Mouse (Mus musculus) spleen, embryonic (tissue): ENCODE data around the gene Tex50.
"Not testable (repeated sequence)": the region's sequence is repeated elsewhere in the genome, so short reads cannot be mapped to it uniquely, and the experiment has no call there.

Experiments
- CTCF ChIA-PET: fragments of 350-600 bp; sonication (Branson Sonifier 250); formaldehyde crosslinking; loops from one replicate; lab custom pipeline; 2022; lab: Charles Lee

Tex50 gene

DNA sequence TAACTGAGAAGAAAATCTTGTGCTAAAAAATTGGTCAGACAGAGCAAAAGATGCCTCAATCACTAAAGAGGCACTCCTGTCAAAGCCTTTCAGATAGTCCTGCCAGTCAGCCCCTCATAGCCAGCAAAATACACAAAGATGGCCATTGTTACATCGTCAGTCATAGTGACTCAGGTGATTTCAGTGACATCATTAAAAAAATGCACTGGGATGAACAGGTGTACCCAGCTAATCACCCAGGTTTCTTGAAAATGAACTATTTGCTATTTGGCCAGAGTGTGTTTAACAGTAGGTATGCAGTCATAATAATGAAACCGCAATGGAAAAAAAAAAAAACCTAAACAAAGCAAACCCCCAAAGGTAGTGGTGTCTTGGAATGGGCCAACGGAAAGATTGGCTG lies at the start of gene Tex50:
Tex50 (minus strand) TSS at position 101 of the 400 bp plus-strand sequence.
- CTCF ChIA-PET = interaction anchor here (0.6 kb wide), 1 partner anchor 17 kb away, joined by 7 read pairs; no protein-coding TSS in a partner anchor

DNA sequence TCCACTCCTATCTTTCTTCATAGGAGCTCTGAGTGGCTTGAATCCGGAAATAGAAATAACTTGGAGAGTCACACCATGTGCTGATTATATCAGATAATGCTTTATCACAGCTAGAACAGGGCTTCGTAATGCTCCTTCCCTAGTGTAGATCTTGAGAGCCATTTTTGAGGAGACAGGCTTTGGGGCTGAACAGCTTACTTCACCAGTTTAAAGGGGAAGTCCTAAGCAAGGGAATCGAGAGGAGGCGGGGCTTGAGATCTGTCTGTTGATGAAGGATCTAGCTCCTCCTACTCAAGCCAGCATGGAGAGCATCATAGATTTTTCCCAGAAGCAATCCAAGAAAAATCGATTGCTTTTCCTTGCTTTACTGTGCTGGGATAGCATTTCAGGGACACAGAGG lies 40.7 kb upstream of the Tex50 start:
- CTCF ChIA-PET = interaction anchor here (0.6 kb wide), 1 partner anchor 43 kb away, joined by 4 read pairs; no protein-coding TSS in a partner anchor

DNA sequence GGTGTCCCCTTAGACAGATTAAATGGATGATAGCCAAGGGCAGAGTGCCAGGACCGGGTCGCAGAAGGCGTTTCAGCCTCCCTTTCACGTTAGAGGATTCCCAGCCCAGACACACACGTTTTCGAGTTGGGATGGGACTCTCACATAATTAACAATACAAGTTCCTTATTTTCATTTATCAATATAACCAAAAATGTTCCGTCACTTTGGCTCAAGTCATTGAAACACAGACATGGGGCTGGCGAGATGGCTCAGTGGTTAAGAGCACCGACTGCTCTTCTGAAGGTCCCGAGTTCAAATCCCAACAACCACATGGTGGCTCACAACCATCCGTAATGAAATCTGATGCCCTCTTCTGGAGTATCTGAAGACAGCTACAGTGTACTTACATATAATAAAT lies 37.2 kb upstream of the Tex50 start:
- CTCF ChIA-PET = interaction anchor here (0.6 kb wide), 1 partner anchor 676 kb away, joined by 3 read pairs; no protein-coding TSS in a partner anchor

DNA sequence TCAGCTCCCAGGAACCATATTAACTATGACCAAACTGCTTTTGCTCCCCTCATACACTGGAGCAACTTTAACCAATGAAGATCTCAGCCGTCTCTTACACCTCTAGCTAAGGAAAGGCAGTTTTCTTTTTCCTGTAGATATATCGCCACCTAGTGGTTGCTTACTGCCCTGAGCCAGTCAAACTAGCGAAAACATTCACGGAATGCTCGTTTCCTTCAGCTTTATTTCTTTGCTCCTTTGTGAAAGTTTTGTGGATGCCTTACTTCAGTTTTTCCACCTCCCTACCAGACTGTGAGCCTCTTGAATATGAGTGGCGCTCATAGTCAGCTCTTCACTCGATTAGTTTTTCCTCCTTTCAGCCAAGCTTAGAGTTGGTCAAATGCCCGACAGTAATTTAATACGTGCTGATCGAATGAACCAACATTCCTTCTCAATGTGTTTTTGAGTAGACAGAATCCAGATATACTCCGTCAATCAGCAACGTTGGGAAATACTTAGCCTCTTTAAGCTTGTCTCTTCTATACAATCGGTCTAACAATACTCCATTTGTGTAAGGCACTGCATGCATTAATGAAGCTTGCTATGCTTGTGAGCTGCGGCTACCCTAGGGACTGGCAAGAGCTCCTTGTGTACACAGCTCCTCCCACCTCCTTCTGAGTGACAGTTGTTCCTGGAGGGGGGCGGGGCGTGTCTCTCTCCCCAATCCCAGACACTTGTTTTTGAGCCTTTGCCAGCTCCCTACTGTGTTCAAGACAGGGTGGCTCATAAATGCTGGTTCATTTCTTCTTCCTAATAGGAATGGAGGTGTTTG lies 36.6 kb upstream of the Tex50 start:
- CTCF ChIA-PET = interaction anchor here (0.6 kb wide), 1 partner anchor 677 kb away, joined by 3 read pairs; no protein-coding TSS in a partner anchor

DNA sequence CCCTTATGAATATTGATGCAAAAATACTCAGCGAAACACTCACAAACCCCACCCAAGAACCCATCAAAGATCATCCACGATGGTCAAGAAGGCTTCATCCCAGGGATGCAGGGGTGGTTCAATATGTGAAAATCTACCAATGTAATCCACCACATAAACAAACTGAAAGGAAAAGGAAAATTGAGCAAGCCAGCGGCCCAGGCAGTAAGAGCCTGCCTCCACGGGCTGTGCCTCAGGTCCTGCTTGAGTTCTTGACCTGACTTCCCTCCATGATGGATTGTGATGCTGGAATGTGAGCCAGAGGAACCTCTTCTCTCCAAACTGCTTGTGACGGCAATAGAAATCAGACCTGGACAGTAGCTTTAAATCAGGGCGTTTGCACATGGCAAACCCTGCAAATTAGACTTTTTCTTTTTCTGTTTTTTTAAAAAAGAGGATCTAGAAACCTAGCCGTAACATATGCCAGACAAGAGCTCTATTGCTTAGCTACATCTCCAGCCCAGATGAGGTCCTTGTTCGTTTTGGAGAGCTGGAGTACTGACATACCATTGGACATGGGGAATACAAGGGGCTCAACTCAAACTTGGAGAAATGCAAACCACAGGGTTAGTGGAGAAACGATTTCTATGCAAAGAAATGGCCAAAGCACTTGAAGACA lies 31.3 kb upstream of the Tex50 start:
- CTCF ChIA-PET = no interaction called here

DNA sequence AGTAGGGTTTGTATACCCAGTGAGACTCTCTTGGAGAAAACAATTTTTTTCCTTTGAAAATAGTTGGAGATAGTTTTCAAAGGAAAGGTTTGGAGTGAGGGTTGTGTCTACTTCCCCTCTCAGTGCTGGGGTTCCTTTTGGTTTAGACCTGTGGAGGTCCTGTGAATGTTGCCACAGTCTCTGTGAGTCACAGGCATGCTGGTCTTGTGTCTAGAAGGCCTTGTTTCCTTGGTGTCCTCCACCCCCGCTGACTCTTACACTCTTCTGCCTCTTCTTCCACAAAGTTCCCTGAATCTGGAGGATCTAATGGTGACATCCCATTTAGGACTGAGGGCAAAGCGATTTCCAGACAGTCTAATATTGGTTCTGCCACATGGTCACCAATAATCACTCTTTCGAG lies 26.3 kb upstream of the Tex50 start:
- CTCF ChIA-PET = no interaction called here

DNA sequence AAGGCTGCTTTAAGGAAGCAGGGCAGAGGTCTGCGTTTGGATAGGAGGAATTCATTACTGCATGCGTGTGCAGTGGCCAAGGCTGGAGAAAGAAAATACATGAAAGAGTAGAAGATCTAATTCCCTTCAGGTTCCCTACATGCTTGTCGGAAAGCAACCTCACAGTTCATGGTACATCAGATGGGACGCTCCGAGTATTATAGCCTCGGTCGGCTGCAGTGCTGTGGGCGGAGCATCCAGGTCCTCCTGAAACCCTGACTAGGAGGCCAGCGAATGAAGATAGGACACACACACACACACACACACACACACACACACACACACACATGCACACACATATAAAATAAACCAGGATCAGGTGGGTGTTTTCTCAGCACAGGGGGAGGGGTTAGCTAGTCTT lies 24.6 kb upstream of the Tex50 start:
- CTCF ChIA-PET = no interaction called here

DNA sequence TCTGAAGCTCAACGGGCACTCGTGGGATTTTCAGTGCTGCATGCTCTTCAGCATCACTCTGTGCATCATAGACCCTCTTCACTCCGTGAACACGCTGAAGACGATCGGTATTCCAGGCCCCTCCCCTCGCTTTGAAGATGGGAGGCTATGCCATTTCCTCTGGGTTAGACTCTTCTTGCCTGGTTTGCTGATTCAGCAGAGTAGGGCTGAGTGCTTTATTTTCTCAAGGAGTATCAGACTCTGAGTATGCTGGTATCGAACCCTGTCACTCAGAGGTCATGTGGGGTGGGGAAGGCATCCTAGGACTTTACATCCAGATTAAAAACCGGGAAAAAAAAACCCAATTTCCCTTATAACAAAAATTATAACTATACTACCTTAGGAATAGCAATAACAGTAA lies 23.3 kb upstream of the Tex50 start:
- CTCF ChIA-PET = interaction anchor here (0.7 kb wide), 1 partner anchor 50 kb away, joined by 4 read pairs; no protein-coding TSS in a partner anchor

DNA sequence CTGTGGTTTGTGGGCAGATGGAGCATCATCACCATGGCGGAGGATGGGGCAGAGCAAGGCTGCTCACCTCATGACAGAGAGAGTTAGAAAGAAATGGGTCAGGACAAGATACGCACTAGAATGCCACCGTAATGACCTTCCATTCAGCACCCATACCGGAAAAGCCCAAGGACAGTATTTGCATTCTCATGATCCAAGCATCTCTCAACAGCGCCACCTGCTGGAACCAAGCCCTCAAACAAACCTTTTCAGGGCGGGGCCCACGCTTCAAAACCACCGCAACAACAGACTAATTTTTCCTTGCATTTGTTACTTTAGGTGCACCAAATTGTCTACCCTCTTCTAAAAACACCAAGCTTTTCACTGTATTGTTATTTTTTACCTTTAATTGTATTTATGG lies 21.6 kb upstream of the Tex50 start:
- CTCF ChIA-PET = no interaction called here

DNA sequence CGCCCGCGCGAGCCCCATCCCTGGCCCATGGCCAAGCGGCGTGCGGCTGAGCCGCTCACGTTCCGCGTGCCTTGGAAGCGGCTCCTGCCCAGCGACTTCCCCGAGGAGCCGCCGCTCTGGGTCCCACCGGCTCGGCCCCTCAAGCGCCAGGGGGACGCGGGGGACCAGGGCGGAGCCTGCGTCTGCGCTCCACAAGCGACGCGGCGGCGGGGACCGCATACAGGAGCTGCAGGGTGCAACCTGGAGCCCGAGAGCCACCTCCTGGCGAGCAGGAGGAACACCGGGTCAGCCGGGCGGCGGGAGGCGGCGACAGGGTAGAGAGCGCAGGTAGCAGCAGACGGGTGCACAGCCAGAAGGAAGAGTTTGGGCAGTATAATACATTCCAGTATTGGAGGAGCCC lies 11.5 kb upstream of the Tex50 start:
- CTCF ChIA-PET = no interaction called here

DNA sequence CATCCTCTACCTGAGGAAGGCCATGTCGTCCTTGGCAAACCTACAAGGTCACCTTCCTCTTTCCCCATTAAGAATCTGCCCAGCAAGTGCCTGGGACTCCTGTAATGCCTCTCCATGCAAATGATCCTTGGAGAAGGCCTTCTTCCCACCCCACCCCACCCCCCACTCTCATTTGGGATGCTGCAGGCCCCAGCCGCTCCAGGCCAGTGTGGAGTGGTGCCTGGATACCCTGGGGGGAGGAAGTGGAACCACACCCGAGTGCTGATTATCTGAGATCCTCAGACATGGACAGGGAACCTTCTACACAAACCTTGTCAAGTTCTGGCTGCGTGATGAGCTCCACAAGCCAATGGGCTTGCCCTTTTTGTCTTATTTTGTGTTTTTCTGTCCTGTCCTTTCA lies 1.2 kb upstream of the Tex50 start:
- CTCF ChIA-PET = interaction anchor here (0.6 kb wide), 1 partner anchor 152 kb away, joined by 3 read pairs; no protein-coding TSS in a partner anchor

DNA sequence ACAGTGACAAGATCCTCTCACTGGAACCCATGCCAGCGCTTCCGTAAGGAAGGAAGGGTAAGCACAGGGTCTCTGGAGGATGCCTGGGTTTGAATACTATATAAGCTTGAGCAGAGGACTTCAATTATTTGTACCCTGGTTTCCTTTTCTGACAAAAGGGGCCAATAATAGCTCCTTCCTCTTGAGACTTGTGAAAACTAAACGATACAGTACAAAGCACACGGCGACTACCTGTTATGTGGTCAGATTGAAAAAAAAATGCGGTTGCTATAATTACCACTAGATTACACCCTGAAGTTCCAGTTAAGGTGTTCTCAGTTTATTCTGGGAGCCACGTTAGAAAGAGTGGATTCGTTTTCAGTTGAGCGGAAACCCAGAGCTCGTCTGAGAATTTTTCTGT lies 2.6 kb downstream of the Tex50 start:
- CTCF ChIA-PET = interaction anchor here (0.6 to 0.8 kb wide), 6 partner anchors 9 to 1805 kb away, joined by 3 to 17 read pairs (median 4); no protein-coding TSS in a partner anchor

DNA sequence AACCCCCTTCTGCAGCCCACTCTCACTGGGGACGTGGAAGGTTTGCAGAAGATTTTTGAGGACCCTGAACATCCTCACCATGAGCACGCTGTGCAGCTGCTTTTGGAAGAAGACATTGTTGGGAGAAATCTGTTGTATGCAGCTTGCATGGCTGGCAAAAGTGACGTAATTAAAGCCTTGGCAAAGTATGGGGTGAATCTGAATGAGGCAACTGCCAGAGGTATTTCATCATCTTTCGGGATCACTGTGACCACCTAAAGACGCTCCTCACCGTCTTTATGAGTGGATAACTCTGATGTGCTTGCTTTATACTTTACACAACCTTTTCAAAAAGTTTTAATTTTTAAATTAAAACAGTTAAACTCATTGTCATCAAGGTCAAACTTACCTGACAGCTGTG lies 8.0 kb downstream of the Tex50 start:
- CTCF ChIA-PET = no interaction called here

DNA sequence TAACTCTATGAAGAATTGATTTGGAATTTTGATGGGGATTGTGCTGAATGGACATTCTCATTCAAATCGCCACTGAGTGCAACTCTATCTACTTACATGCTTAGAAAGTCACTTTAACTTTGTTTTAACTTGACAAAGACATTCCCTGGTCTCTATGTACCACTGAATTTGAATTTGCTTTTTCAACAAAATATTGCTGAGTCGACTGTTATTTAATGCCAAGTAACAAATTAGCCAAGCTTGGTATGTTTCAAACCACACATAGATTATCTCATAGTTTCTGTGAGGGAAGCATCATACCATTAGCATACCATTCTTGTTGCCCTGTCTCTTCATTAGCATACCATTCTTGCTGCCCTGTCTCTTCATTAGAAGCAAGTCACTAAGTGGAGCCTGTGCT lies 11.2 kb downstream of the Tex50 start:
- CTCF ChIA-PET = no interaction called here

DNA sequence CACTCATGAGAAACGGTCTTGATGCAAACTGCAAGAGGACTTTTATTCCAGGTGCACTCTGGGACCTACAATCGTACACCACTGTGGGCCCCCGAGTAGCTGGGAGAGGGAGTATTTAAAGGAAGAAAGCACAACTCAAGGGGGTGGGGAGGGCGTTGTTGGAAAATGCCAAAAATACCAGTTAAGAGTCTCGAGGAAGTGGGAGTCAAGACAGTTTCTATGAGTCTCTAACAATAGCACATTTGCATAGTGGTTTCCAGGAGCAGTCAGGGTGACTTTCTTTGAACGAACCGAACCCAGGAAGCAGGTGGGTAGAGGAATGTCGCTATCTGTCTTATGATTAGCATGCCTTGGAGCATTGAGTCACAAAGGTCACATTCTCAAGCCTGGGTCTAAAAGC lies 13.5 kb downstream of the Tex50 start:
- CTCF ChIA-PET = not testable (repeated sequence)

DNA sequence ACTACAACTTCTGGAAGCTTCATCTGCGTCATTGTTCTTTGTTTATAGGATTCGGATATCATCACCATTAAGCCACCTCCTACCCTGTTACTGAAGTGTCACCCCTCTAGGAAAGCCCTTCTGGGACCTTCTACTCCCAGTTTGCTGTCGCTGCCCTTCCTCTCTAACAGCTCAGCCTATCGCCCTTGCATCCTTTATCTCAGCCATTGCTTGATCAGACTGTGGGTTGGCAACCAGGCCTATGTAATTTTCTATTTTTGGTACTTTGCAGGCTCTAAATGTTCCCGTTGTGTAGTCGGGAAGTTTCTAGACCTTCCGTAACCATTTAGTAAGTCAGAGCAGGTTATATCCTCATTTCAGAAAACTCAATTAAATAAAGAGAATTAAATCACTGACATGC lies 15.9 kb downstream of the Tex50 start:
- CTCF ChIA-PET = interaction anchor here (0.6 kb wide), 1 partner anchor 20 kb away, joined by 4 read pairs; no protein-coding TSS in a partner anchor

DNA sequence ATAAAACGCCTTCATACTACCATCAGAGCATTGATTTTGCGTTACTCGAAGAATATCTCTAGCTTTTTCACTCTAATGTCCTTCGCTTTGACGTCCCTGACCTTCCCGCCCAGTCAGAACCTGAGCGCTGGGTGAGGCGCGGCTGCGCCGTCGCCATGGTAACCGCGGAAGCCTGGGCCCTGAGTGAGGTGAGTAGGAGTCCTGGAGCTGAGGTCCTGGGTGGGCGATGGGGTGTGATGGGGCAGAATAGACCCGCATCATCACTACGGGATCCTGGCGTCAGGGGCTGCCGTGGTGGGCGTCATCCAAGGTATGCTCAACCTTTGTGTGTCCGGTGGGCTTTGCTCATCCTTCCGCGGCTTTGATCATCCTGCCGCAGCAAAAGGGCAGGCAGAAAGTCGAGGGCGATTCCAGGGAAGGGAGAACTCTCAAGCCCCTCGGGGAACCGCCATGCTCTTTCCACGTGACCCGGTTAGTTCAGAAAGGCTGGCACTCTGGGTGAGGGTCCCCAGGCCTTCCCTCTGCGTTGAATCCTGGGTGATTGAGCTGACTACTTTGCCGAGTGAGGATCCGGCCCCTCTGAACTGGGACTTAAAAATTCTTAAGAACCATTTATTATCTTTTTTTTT lies 16.5 kb downstream of the Tex50 start, which contains the start of gene Ankrd45:
Ankrd45 (plus strand) TSS at position 161 of the 629 bp plus-strand sequence.
- CTCF ChIA-PET = no interaction called here

DNA sequence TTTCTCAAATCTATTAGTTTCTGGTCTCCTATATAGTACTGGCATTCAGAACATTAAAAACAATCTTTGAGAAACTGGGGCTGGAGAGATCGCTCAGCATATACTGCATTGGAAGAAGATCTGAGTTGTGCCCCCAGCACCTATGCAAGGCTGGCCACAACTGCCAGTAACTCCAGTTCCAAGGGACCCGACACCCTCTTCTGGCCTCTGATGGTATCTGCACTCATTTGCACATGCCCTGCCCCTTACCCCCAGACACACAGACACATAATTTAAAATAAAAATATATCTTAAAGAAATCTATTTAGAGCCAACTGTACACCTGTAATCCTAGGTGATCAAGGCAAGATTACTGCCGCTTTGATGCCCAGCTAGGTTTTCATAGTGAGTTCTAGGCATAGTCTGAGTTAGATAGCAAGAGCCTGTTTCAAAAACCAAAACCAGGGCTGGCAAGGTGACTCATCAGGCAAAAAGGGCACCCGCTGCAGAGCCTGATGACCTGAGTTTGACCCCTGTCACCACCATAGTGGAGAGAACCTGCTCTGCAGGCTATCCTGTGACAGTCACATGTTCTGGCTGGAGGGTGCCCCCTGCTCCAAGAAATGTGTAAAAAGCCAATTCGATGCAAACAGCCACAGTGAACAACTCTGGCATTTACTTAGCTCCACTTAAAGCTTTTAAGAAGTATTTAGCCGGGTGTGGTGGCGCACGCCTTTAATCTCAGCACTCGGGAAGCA lies 18.9 kb downstream of the Tex50 start:
- CTCF ChIA-PET = no interaction called here

DNA sequence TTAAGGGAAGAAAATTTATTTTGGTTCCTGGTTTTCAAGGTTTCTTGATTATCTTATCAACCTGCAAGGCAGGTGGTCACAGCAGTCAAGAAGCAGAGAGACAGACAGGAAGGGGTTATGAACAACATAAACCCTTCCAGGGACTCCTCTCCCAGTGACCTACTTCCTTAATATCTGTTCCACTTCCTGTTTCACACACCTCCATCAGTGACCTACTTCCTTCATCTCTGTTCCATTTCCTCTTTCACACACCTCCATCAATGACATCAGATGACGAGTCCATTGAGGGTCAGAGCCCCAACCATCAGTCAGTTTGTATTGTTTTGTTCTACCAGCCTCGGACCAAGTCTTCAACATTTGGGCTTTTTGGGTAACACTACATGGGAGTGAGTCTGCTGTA lies 19.6 kb downstream of the Tex50 start:
- CTCF ChIA-PET = interaction anchor here (0.7 kb wide), 1 partner anchor 599 kb away, joined by 10 read pairs; no protein-coding TSS in a partner anchor

DNA sequence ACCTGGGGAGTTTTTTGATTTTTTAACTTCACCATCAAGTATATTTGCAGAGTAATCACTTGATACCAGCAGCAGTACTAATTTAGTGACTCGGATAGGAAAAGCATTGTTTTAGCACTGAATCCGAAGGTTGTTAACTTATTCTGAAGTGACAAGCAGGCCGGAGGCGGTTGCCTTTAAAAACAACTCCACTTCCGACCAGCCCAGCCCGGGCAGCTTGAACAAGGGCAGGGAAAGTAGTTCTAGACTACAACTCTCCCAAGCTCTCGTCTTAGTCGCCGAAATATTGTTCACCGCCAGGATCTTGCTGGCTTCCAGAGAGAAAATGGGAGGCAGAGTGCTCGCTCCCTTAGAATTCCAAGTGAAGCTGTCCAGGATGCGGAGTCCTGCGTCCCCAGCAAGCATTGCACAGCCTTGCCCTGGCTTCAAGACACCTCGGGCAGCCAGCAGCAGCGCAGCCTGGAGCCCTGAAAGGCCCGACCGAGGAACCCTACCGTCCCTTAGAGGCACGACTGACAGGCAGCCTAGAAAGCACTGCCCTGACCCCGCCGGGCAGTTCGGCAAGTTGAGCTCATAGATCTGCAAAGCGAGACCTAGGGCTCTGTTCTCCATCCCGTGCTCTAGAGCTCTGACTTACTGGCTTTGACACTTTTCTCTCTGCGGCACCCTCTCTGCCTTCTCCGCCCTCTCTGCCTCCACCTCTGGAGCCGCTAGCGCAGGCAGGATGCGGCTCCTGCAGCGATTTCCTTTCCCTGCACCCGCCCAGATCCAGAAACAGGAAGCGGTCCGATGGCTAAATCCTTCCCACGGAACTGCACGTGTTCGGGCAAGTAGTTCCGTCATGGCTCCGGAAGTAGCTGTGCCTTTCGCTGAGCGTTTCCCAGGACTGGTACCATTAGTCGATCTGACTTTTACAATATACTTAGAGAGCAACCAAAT lies 28.1 kb downstream of the Tex50 start, which contains the start of gene Klhl20:
Klhl20 (minus strand) TSS at position 786 of the 939 bp plus-strand sequence.
- CTCF ChIA-PET = interaction anchor here (0.6 kb wide), 1 partner anchor 129 kb away, joined by 11 read pairs; no protein-coding TSS in a partner anchor
